Mouse (Mus musculus) intestine, embryonic 16.5 days (tissue): ENCODE results near the gene Kcnj2. TPM values are rescaled to one million over a fixed set of nuclear protein-coding genes. Genes with fewer than 3 reads are reported as not detected.

ENCODE experiments used
- ATAC-seq: fragments of 200-750 bp; cut with Nextera tagmentation; 2 replicates; pipeline ENCODE4 v1.8.0; 2017; ENCODE audit warnings: moderate TSS enrichment, moderate library complexity
- H3K27ac ChIP-seq: fragments of 300-500 bp; sonication (generic); 2 replicates; pipeline ENCODE4 v1.5.1; 2014; ENCODE audit warnings: mild to moderate bottlenecking, low read length
- H3K27me3 ChIP-seq: fragments of 300-500 bp; sonication (generic); replicated peaks from 2 replicates; pipeline ENCODE4 v1.6.1; 2014; ENCODE audit warnings: low read length, control low read depth, mixed read lengths; ENCODE audit not compliant: control insufficient read depth, insufficient read depth
- H3K36me3 ChIP-seq: fragments of 300-500 bp; sonication (generic); 2 replicates; pipeline ENCODE4 v1.6.1; 2014; ENCODE audit warnings: low read length, control low read depth; ENCODE audit not compliant: control insufficient read depth, insufficient read depth
- H3K4me1 ChIP-seq: fragments of 300-500 bp; sonication (generic); 2 replicates; pipeline ENCODE4 v1.6.1; 2014; ENCODE audit warnings: low read length, control low read depth, mixed read lengths; ENCODE audit not compliant: control insufficient read depth, insufficient read depth
- H3K4me2 ChIP-seq: fragments of 300-500 bp; sonication (generic); 2 replicates; pipeline ENCODE4 v1.6.1; 2014; ENCODE audit warnings: low read depth, low read length, control low read depth
- H3K4me3 ChIP-seq: fragments of 300-500 bp; sonication (generic); 2 replicates; pipeline ENCODE4 v1.5.1; 2014; ENCODE audit warnings: mild to moderate bottlenecking, low read length
- H3K9ac ChIP-seq: fragments of 300-500 bp; sonication (generic); 2 replicates; pipeline ENCODE4 v1.6.1; 2014; ENCODE audit warnings: low read depth, low read length
- H3K9me3 ChIP-seq: fragments of 300-500 bp; sonication (generic); 2 replicates; pipeline ENCODE4 v1.6.1; 2016; ENCODE audit warnings: low read length, control low read depth; ENCODE audit not compliant: control insufficient read depth
- WGBS: fragments of 180-500 bp; shearing (Covaris S2); extraction: QIAGEN DNeasy Blood & Tissue Kit; methylation state at CpG from one replicate; pipeline ENCODE4 v1.1.7; 2014; 5-methylcytosine and 5-hydroxymethylcytosine counted together
- polyA plus RNA-seq: library from polyadenylated mRNA; unstranded; fragments of >200 nt; fragmentation: Nextera tagmentation; extraction: Ambion mirVana; gene quantifications from 2 replicates; pipeline ENCODE4 v1.2.1, GENCODE M21; 2015

The Kcnj2 gene
- polyA plus RNA-seq, 1 experiment from 2014 or later, result 1.5 TPM

GRCm38 (mm10) chr11:111083009-111083408, 17.0 kb downstream of the Kcnj2 start:
- no peaks in the 10 kb centered on the region for H3K27me3 ChIP-seq
- no peak overlapping the region for H3K9ac ChIP-seq
- no peaks in the 10 kb centered on the region for H3K36me3 ChIP-seq
- no peak overlapping the region for H3K27ac ChIP-seq
- no peak for ATAC-seq
- H3K4me2 ChIP-seq, result no peak overlapping the region
- 82% methylated on average over 2 of the region's 2 CpGs for WGBS
- no peak overlapping the region for H3K4me3 ChIP-seq
- no peaks in the 10 kb centered on the region for H3K9me3 ChIP-seq
- no peaks in the 10 kb centered on the region for H3K4me1 ChIP-seq

GRCm38 (mm10) chr11:111086933-111087332, 21.0 kb downstream of the Kcnj2 start:
- Histone ChIP-seq H3K9me3 (no peaks in the 10 kb centered on the region), H3K9ac (no peak overlapping the region), H3K27me3 (no peaks in the 10 kb centered on the region), H3K36me3 (no peaks in the 10 kb centered on the region), H3K4me2 (peak overlapping the region; percentile 15; the same call in 1 of the 2 replicates), H3K4me1 (peaks cover 4% of the 10 kb centered on the region; the same call in 1 of the 2 replicates), H3K4me3 (no peak overlapping the region), H3K27ac (peak overlapping the region; percentile 24)
- peak; percentile 85 for ATAC-seq
- 54% methylated on average over 6 of the region's 6 CpGs for WGBS

GRCm38 (mm10) chr11:111088226-111088625, 22.3 kb downstream of the Kcnj2 start:
- no peak overlapping the region for H3K4me2 ChIP-seq
- no peak overlapping the region for H3K4me3 ChIP-seq
- no peak for ATAC-seq
- H3K9me3 ChIP-seq, result no peaks in the 10 kb centered on the region
- H3K27ac ChIP-seq, result no peak overlapping the region
- peaks cover 4% of the 10 kb centered on the region; the same call in 1 of the 2 replicates for H3K4me1 ChIP-seq
- no peak overlapping the region for H3K9ac ChIP-seq
- no peaks in the 10 kb centered on the region for H3K27me3 ChIP-seq
- H3K36me3 ChIP-seq, result no peaks in the 10 kb centered on the region

- no peak overlapping the region for H3K9ac ChIP-seq
- H3K27ac ChIP-seq, result no peak overlapping the region
- no peak overlapping the region for H3K4me2 ChIP-seq
- 27% methylated on average over 3 of the region's 3 CpGs for WGBS
- no peak overlapping the region for H3K4me3 ChIP-seq
- no peaks in the 10 kb centered on the region for H3K9me3 ChIP-seq
- peaks cover 4% of the 10 kb centered on the region; the same call in 1 of the 2 replicates for H3K4me1 ChIP-seq
- ATAC-seq, result peak; percentile 80
- H3K36me3 ChIP-seq, result no peaks in the 10 kb centered on the region
- no peaks in the 10 kb centered on the region for H3K27me3 ChIP-seq
These were observed 22.8 kb downstream of the Kcnj2 start for GRCm38 (mm10) chr11:111088812-111089211.

- ATAC-seq, result no peak
- Histone ChIP-seq H3K4me2 (no peak overlapping the region), H3K4me1 (peaks cover 4% of the 10 kb centered on the region; the same call in 1 of the 2 replicates), H3K27me3 (no peaks in the 10 kb centered on the region), H3K9me3 (no peaks in the 10 kb centered on the region), H3K4me3 (no peak overlapping the region), H3K36me3 (no peaks in the 10 kb centered on the region), H3K9ac (no peak overlapping the region), H3K27ac (no peak overlapping the region)
- WGBS, result 65% methylated on average over 6 of the region's 6 CpGs
These were observed 25.2 kb downstream of the Kcnj2 start for GRCm38 (mm10) chr11:111091117-111091516.

- no peaks in the 10 kb centered on the region for H3K36me3 ChIP-seq
- no peak overlapping the region for H3K4me3 ChIP-seq
- 85% methylated on average over 2 of the region's 2 CpGs for WGBS
- H3K27ac ChIP-seq, result no peak overlapping the region
- H3K27me3 ChIP-seq, result no peaks in the 10 kb centered on the region
- no peaks in the 10 kb centered on the region for H3K9me3 ChIP-seq
- no peak overlapping the region for H3K4me2 ChIP-seq
- H3K4me1 ChIP-seq, result peaks cover 4% of the 10 kb centered on the region; the same call in 1 of the 2 replicates
- no peak for ATAC-seq
- no peak overlapping the region for H3K9ac ChIP-seq
These were observed 27.0 kb downstream of the Kcnj2 start for GRCm38 (mm10) chr11:111092967-111093366.

GRCm38 (mm10) chr11:111096612-111097011, 30.6 kb downstream of the Kcnj2 start:
- Histone ChIP-seq H3K9me3 (no peaks in the 10 kb centered on the region), H3K4me2 (no peak overlapping the region), H3K4me1 (no peaks in the 10 kb centered on the region), H3K9ac (no peak overlapping the region), H3K4me3 (no peak overlapping the region), H3K27me3 (no peaks in the 10 kb centered on the region), H3K27ac (no peak overlapping the region), H3K36me3 (no peaks in the 10 kb centered on the region)
- ATAC-seq, result no peak
- 86% methylated on average over 5 of the region's 5 CpGs for WGBS

- no peak for ATAC-seq
- Histone ChIP-seq H3K4me3 (no peak overlapping the region), H3K36me3 (no peaks in the 10 kb centered on the region), H3K27ac (no peak overlapping the region), H3K27me3 (no peaks in the 10 kb centered on the region), H3K4me2 (no peak overlapping the region), H3K9me3 (no peaks in the 10 kb centered on the region), H3K9ac (no peak overlapping the region), H3K4me1 (no peaks in the 10 kb centered on the region)
- WGBS, result 86% methylated on average over 2 of the region's 2 CpGs
These were observed 34.2 kb downstream of the Kcnj2 start for GRCm38 (mm10) chr11:111100131-111100530.

- Histone ChIP-seq H3K36me3 (no peaks in the 10 kb centered on the region), H3K4me1 (no peaks in the 10 kb centered on the region), H3K9me3 (no peaks in the 10 kb centered on the region), H3K9ac (no peak overlapping the region), H3K4me3 (no peak overlapping the region), H3K27ac (no peak overlapping the region), H3K4me2 (no peak overlapping the region), H3K27me3 (no peaks in the 10 kb centered on the region)
- ATAC-seq, result no peak
- WGBS, result 77% methylated on average over 4 of the region's 4 CpGs
These were observed 34.7 kb downstream of the Kcnj2 start for GRCm38 (mm10) chr11:111100651-111101050.

- no peak overlapping the region for H3K27ac ChIP-seq
- no peaks in the 10 kb centered on the region for H3K27me3 ChIP-seq
- H3K9ac ChIP-seq, result no peak overlapping the region
- no peaks in the 10 kb centered on the region for H3K9me3 ChIP-seq
- H3K4me2 ChIP-seq, result no peak overlapping the region
- ATAC-seq, result no peak
- no peaks in the 10 kb centered on the region for H3K4me1 ChIP-seq
- H3K36me3 ChIP-seq, result no peaks in the 10 kb centered on the region
- no peak overlapping the region for H3K4me3 ChIP-seq
- WGBS, result 80% methylated on average over 9 of the region's 9 CpGs
These were observed 35.7 kb downstream of the Kcnj2 start for GRCm38 (mm10) chr11:111101620-111102176.
